Mouse (Mus musculus): ENCODE data around the gene Ier3.

Ier3 gene

DNA sequence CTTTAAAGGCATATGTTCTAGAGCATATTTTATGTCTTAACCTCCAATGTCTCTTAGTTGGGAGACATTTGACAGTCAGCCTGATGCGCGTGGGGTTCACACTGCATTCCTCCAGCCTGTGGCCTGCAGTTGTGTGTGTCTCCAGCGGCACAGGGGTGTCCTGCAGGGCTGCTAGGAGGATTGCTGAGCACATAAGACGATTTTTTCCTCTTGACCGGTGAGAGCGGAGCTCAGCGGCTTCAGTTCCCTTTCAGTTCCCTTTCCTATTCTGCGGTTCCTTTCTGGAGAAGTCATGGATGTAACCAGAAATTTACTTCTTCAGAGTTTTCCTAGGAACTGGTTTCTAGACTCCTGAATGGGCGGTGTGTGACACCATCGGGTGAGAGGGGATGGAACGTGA lies 12.1 kb upstream of the Ier3 start:
- no peak for ATAC-seq (ENCODE audit: insufficient number of reproducible peaks, low FRiP score, low TSS enrichment)

DNA sequence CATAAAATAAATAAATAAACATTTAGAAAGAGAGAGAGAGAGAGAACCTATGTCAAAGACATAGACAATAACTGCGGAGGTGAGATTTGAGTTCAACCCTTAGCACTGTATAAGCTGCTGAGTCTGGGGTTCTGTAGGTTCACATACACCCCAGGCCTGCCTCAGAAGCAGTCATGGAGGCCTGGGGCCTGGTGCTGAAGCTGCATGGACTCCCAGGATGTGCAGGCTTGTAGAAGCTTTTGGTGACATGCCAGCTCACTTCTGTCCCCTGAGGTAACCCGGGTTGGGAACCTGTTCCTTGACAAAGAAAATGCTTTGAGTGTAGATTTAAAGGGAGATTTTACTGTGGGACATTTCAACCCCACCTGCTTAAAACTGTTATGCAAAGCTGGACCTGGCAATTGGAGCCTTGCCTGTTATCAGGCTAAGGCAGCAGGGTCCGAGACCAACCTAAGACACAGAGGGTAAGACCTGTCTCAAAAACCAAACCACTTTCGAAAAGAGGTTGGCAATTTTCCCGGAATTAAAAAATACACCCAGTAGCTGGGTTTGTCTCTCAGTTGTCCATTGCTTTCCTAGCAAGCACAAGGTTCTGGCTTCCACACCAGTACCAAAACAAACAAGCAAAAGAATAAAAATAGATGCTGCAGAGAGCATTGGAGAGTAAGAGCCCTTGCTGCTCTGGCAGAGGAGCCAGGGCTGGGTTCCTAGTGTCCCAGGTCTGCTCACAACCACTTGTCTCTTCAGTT lies 10.4 kb upstream of the Ier3 start:
- no peak for ATAC-seq (ENCODE audit: insufficient number of reproducible peaks, low FRiP score, low TSS enrichment)

DNA sequence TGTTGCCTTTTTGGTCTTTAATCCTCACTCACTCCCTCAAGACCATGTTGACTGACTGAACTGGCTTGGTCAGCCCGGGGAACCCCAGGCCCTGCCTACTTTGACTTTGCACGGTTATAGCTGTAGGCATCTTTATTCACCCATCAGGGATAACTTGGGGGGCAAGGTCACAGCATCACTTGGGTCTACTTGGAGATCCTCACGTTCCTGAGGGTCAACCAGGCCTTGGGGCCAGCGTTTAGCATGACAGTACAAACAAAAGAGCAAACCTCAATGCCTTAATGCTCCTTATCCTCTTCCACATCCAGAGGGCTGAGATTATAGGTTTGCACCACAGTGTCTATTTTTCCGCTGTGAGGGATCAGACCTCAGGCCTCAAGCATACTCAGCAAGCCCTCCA lies 9.2 kb upstream of the Ier3 start:
- no peak for ATAC-seq (ENCODE audit: insufficient number of reproducible peaks, low FRiP score, low TSS enrichment)

DNA sequence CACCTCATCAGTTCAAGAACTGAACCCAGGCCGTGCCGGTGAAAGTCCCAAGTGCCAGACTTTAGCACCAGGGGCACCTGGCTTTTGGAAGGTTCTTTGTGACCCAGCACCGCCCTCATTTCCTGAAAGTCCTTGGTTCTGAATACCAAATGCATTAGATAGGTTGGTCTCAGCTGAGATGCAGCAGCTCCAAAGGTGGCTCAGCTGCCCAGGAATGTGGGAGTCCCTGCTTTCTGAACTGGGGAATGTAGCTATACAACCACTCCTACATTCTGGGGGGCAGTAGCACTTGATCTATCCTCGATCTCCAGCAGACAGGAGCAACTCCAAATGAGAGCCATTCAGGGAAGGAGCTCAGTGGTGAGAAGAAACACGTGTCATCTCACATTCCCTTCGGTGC lies 8.7 kb upstream of the Ier3 start:
- no peak for ATAC-seq (ENCODE audit: insufficient number of reproducible peaks, low FRiP score, low TSS enrichment)

DNA sequence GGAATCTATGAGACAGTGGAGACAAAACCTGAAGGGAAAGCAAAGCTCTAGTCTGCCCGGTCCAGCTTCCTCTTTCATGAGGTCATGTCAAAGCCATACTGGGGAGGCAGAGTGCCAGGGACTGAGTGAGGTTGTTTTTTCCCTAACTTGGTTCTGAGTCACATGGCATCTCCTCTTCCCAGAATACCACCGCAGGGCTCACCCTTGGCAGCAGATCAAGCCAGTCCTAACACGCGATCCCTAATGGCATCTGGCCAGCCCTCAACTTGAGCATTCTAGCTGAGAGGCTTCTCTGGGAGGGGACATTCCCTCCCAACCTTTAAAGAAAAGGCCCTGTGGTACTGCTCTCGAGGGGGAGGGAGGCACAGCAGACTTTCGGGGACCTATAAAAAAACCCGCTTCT lies 8.2 kb upstream of the Ier3 start:
- no peak for ATAC-seq (ENCODE audit: insufficient number of reproducible peaks, low FRiP score, low TSS enrichment)

DNA sequence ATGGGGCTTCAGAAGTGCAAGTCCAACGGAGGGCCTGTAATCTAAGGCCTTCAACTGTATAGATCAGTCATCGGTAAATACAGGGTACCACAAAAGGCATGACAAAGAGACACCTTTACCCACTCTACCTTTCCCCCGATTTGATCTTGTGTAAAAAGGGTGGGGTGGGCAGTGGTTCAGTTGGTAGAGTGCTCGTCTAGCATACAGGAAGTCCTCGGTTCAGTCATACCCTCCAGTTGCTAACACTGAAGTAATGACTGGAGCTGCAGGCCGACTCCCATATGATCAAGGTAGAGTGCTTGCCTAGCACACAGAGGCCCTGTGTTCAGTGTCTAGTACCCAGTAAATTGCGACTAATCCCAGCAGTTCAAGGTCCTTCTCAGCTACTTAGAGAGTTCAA lies 7.8 kb upstream of the Ier3 start:
- ATAC-seq (ENCODE audit: insufficient number of reproducible peaks, low FRiP score, low TSS enrichment) = no peak

DNA sequence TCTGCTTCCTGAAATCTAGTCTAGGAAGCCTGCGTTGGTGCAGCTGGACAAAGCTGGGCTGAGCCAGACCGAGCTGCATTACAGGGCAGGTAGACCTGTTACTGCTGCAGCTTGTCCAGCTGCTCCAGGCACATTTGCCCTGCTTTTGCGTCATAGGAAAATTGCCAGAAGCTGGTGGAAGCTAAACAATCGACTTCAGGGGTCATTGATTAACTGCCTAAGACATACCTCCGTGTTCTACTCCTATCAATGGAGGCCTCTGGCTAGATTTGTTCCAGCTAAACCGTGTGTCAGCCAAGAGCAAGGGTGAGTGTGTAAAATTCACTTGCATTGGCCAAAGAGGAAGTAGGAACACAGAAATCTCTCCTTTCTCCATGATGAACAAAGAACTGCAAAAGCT lies 6.8 kb upstream of the Ier3 start:
- no peak for ATAC-seq (ENCODE audit: insufficient number of reproducible peaks, low FRiP score, low TSS enrichment)

DNA sequence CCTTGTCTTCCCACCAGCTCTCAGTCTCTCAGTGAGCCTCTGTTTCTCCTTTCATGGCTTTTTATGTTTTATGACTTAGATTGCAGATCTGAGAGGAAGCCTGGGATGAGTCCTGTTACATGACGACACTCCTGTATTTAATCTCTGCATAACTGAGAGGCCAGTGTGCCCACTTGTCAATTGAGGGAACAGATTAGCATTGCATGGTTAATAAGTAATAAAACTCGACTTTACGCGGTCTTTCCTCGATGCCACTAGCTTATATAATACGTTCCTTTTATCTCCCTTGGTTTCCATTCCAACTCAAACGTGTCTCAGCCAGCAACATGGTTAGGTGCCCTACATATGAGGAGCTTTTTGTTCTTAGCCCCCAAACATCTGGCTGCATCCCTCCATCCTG lies 5.6 kb upstream of the Ier3 start:
- ATAC-seq (ENCODE audit: insufficient number of reproducible peaks, low FRiP score, low TSS enrichment) = no peak

DNA sequence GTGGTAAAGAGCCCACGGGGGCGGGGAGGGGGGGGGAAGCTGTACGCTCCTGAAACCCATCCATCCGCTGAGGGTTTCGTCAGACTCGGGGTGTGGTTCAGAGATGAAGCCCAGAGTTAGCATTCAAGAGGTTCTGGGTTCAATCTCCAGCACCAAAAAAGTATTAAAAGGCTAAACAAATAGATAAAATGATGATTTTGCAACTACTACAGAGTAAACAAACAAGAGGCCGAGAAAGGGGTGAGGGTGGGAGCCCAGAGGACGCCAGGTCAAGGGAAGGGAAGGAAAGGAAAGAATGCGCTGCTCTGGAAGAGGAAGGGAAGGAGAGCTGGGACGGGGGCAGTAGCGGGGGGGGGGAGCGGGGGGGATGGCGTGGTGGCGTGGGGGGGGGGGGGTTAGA lies 4.8 kb upstream of the Ier3 start:
- ATAC-seq (ENCODE audit: insufficient number of reproducible peaks, low FRiP score, low TSS enrichment) = no peak

DNA sequence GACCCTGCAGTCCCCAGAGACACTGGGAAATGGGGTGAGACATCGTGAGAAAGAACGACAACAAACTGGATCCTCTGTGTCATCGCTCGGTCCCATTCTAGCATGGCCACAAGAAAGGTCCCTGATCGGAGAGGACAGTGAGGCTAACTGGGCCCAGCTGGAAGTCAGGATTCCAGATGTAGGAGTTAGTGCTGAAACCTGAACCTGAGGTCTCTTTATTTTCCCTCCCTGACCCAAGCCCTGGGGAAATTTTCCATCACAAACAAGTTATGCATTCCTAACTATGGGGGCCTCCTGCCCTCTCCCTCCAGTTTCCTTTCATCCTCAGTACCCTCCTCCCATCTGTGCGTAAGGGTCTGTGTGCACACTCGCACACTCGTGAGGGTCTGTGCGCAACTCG lies 4.3 kb upstream of the Ier3 start:
- ATAC-seq (ENCODE audit: insufficient number of reproducible peaks, low FRiP score, low TSS enrichment) = no peak

DNA sequence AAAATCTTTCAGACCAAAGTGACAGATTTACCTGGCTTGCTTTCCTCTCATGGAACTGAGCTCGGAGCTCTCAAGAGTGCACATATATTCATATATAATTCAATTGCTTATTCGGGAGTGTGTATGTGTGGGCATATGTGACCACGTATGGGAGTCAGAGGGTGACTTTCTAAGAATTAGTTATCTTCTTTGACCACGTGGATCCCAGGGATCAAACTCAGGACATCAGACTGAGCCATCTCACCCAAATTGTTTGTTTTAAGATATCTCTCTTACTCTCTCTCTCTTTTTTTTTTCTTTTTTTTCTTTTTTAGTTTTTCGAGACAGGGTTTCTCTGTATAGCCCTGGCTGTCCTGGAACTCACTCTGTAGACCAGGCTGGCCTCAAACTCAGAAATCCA lies 1.4 kb upstream of the Ier3 start:
- ATAC-seq (ENCODE audit: insufficient number of reproducible peaks, low FRiP score, low TSS enrichment) = no peak

DNA sequence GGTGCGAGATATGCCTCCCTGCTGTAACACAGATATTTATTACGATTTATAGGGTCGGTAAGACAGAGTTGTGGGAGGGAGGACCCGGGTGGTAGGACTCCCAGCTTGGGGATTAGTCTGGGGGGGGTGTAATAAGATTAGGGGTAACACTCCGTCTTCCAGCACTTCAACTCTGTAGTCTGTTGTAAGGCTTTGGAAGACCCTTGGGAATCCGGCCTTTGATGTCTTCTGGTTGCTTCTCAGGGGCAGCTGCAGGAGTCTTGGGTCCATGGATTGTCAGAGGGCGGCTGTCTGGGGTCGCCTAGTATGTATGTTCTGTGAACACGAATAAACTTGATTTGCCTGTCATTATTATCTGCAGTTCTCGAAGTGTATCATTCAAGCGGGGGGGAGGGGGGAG lies 1.1 kb downstream of the Ier3 start:
- ATAC-seq (ENCODE audit: insufficient number of reproducible peaks, low FRiP score, low TSS enrichment) = no peak

DNA sequence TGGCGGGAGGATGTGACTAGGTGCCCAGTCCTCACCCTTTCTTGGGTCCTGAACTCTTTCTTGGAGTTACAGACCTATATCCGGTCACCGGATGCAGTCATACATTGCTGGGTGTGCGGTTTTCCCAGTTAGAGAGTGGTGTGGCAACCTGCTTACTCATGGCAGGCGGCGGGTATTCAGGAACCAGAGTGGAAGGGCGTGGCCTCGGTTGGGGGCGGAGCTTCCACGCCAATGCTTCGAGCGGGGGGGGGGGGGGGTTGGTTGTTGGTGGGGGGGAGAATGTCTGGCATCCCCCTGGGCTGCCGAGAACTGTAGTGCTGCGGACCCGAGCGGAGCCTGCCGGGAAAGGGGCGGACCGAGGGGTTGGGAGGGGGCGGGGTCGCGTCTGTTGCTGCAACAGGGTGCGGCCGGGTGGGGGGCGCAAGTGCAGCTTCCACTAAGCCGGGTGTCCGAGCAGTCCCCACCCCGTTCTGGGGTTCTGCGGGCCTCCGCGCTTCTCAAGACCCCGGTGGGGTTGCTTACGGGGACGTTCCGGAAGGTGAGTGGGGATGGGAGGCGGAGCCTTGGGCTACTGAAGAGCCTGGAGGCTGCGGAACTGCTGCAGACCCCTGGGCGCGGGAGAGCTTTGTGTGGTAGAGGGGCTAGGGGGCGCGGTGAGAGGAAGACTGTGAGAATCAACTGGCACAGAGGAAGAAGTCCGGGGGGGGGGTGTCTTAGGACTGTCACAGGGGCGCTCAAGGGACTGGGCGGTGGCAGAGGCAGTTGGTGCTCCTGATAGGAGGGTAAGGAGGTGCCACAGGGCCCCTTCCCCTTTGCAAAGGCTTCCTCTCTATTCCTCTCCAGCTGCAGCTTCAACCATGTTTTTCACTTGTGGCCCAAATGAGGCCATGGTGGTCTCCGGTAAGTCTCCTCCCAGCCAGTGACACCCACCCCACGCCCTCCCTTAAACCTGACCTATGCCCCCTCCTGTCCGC lies 1.8 kb downstream of the Ier3 start, which contains the start of gene Flot1:
Gene Flot1 (plus strand): TSS at position 267 of the 974 bp plus-strand sequence.
- peak; percentile 62 for ATAC-seq (ENCODE audit: insufficient number of reproducible peaks, low FRiP score, low TSS enrichment)

DNA sequence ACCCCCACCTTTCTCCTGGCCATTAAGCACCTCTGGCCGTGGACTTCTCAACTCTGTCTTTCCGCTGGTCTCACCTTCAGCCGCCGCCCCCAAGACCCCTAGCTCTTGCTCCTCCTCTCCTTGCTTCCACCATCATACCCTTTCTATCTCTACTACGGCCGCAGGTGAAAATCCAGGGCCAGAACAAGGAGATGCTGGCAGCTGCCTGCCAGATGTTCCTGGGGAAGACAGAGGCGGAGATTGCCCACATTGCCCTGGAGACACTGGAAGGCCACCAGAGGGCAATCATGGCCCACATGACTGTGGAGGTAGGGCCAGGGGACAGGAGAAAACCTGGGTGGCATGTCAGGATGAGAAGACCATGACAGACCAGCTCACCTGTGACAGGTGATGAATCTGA lies 2.9 kb downstream of the Ier3 start:
- no peak for ATAC-seq (ENCODE audit: insufficient number of reproducible peaks, low FRiP score, low TSS enrichment)

DNA sequence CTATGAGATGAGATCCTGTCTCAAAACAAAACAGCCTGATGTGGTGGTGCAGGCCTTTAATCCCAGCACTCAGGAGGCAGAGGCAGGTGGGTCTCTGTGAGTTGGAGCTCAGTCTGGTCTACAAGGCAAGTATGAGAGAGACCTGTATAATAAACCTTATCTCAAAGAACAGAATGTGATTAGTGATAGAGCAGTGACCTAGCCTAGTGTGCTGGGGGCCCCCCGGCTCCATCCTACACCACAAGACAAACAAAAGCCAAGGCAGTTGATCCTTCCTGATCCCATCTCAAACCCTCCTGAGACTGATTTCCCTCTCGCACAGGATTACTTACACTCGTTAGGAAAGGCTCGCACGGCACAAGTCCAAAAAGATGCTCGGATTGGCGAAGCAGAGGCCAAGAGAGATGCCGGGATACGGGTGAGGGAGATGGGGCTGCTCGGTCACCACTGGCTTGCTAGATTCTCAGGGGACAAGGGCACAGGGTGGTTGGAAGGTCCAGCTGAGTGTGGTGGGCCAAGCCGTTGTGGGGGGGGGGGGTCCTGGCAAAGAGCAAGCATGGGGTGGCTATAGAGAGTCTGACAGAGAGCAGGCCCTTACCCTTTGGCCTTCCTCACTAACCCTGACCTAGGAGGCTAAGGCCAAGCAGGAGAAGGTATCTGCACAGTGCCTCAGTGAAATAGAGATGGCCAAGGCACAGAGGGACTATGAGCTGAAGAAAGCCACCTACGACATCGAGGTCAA lies 3.8 kb downstream of the Ier3 start:
- no peak for ATAC-seq (ENCODE audit: insufficient number of reproducible peaks, low FRiP score, low TSS enrichment)

DNA sequence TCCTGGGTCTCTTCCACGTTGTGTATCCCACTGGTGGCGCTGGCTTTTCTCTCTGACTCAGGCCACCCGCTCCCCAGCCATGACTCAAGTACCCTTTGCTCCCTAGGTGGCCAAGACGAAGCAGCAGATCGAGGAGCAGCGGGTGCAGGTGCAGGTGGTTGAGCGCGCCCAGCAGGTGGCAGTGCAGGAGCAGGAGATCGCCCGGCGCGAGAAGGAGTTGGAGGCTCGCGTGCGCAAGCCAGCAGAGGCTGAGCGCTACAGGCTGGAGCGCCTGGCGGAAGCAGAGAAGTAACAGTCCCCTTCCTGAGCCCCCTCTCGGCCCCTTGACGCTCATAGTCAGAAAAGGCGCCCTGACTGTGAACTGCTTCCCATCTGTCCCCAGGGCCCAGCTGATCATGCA lies 8.3 kb downstream of the Ier3 start:
- peak; percentile 65; the same call in 1 of the 2 replicates for ATAC-seq (ENCODE audit: insufficient number of reproducible peaks, low FRiP score, low TSS enrichment)

DNA sequence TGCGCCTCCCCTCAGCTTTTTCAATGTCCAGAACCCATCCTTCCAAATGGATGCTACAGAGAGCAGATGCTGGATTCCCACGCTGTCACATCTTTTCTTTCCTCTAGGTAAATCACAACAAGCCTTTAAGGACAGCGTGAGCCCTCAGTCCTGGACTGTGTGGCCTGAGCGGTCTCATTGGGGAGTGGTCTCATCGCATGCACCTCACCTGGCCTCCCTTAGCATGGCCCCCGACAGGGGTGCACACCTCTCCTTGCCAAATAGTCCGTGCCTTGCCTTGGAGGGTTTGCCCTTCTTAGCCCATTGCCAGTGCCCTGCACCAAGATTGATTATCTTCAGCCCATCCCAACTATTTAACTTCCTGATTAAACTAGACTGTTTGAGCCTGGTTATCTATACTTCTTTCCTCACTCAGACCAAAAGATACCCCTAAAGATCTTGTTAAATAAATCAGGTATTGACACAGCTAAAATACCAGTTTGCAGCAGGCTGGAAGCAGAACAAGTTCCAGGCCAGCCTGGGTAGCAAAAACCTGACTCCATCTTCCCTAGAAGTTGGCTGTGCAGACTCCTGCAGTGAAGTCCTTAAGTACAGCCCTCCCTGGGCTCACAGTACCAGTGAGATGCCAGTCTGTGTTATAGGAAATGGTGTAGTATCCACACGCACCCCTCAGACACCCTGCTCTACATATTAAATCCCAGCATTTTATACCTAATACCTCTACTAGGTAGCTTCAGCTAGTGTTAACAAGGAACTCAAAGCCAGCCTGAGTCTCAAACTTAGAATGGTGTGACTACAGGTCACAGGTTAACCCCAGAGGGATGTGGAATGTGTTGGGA lies 11.1 kb downstream of the Ier3 start:
- ATAC-seq (ENCODE audit: insufficient number of reproducible peaks, low FRiP score, low TSS enrichment) = no peak

DNA sequence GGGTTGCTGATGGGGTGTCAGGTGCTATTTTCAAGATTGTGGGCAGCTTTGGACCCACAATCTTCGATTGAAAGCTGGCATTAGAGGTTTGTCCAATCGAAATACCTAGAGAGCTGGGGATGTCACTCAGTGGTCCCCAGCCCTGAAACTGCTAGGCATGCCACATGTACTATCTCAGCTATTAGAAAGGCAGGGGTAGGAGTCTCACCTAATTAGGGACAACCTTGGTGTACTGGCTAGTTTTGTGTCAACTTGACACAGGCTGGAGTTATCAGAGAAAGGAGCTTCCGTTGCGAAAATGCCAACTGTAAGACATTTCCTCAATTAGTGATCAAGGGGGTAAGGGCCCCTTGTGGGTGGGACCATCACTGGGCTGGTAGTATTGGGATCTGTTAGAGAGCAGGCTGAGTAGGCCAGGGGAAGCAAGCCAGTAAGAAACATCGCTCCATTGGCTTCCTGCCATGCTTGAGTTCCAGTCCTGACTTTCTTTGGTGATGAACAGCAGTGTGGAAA lies 11.8 kb downstream of the Ier3 start:
- ATAC-seq (ENCODE audit: insufficient number of reproducible peaks, low FRiP score, low TSS enrichment) = no peak

DNA sequence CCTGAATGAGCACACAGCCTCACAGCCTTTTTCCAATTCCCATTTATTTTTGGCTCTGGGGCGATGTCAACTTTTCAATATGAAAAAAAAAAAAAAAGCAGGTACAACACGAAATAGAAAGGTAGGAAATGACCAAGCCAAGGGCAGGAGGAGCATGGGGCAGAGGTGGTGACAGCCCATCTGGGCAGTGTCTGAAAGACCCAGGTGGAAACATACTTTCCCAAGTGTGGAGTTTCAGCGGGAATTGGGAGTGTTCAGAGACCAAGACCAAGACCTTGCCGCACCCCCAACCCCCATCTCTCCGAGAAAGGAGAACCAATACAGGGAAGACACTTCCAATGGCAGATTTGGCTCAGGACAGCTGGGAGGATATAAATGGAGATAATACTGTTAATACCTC lies 12.4 kb downstream of the Ier3 start:
- ATAC-seq (ENCODE audit: insufficient number of reproducible peaks, low FRiP score, low TSS enrichment) = no peak

Measured in cerebellum, adult (tissue).